Mouse (Mus musculus): ENCODE results near the gene Rasl12. TPM values are rescaled to one million over a fixed set of nuclear protein-coding genes. Genes with fewer than 3 reads are reported as not detected.

The Rasl12 gene
- 1.7 and 2.4 TPM in 2 replicates for polyA plus RNA-seq (2015; fragmentation: Nextera tagmentation; extraction: Ambion mirVana)

DNA sequence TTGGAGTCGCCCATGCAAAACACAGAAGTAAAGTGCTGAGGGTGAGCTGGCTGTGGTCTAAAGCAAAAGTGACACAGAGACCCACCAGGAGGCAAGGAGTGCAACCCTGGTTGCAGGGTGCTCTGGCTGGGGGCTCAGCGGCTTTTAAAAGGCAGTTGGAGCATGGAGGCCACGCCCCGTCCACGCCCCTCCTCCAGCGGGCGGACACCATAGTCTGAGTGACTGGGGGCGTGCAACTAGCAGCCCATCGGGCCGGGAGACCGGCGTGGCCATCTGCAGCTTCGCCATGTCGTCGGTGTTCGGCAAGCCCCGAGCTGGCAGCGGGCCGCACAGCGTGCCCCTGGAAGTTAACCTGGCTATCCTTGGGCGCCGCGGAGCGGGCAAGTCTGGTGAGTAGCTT, at the start of gene Rasl12:
Gene Rasl12 (plus strand): TSS at position 228 of the 400 bp plus-strand sequence.

DNA sequence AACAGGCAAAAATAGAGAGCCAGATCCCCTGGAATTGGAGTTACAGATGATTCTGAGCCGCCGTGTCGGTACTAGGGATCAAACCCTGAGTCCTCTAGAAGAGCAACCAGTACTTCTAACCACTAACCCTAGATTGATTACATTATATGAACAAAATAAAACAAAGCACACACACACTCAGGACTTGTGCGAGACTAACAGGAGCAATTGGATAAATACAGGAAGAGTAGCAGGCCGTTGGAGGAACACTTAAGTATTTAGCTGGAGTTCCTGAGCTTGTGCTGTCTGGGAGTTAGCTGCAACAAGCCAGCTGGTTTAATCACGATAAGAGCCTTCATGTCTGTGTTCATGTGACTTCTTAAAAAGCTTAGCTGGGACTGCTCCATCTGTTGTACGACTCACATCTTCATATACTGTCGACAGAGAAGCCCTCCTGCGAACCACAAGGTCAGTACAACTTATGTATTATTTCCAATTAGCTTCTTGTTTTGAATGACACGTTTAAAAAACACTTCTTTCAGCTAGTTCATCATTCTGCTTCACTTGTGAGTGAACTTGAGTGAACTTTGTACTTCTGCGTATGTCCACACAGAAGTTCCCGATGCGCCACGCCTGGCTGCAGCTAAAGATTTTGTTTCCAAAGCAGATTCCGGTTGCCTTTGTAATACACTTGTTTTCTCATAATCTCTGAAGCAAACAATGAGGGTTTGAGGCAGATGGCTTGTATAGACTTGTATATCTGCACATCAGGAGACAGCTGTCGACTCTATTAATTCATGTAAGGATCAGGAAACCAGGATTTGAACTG, 37.5 kb upstream of the Rasl12 start, which contains the start of gene Ubap1l:
Gene Ubap1l (plus strand): TSS at position 401 of the 808 bp plus-strand sequence.

DNA sequence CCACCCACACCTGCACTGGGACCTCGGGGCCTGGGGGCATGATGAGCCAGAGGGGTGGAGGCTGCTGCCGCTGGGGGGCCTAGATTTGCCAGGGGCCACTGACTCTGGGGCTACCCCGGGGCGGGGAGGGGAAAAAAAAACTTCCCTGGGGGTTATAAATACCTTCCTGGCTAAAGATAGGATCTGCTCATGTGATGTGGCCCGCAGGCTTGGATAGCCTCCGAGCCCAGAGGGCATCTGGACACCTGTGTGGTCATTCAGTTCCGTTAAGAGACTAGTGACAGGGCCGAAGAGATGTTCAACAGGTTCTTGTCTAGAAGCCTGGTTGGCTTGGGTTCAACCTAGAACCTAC, 6.7 kb upstream of the Rasl12 start, which contains the start of gene Kbtbd13:
Gene Kbtbd13 (minus strand): TSS at position 40 of the 352 bp plus-strand sequence.

DNA sequence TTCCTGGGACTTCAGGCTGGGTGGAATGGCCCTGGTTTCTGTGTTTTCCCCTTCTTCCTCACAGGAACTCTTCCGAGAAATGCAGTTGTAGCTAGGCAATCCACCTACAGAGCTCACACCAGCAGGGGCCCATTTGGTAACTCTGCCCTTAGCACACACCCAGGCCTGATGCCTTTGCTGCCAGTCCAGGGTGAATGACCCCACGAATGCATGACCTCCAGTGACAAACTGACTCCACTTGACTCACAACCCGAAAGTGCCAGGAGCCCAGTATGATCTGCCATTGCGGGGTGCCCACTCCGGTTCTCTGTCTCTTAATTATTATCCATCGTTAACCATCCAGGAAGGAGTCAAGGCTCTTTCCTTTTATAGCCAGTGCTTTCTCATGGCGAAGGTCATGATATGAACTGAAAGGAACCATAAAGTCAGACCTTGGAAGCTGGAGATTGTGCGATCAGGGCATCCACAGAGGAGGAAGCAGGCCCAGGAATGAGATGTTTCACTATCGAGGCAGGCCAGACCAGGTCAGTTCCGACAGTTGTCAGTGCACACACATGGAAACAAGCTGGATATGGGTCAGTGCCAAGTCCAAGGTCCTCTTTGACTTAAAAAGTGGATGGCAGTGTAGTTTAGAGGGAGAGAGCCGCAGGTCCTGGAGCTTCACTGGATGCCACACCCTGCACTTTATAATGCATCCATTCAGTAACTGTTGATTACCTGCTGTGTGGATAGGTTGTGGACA, 24.6 kb downstream of the Rasl12 start, which contains the start of gene Slc51b:
Gene Slc51b (minus strand): TSS at position 196 of the 742 bp plus-strand sequence.

DNA sequence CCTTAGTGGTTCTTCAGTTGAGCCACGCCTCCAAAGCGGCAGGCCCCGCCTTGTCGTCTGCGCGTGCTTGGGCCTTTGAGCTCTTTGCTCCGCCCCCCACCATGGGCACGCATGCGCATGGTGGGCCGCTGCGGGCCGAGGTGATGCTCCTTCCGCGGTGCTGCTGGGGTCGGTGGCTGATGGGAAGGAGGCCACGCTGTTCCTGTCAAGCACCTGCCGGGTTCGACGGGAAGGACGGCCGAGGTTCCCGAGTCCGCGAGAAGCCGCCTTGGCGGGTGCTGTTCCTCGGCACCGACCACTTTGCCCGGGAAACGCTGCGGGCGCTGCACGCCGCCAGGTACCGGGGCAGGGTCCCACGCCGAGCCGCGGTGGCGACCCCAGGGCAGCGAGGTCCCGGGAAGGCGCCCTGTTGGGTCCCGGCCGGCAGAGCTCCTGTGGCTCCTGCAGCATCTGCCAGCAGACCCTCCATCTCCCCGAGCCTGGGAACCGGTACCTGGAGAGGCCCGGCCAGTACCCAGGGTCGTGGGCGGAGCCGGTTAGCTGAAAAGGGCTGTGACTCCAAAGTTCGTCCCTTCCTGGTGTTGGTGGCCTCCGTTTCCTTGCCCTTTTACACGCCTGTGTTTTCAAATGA, 37.5 kb downstream of the Rasl12 start, which contains the start of gene Mtfmt:
Gene Mtfmt (plus strand): TSS at position 112 of the 631 bp plus-strand sequence.

DNA sequence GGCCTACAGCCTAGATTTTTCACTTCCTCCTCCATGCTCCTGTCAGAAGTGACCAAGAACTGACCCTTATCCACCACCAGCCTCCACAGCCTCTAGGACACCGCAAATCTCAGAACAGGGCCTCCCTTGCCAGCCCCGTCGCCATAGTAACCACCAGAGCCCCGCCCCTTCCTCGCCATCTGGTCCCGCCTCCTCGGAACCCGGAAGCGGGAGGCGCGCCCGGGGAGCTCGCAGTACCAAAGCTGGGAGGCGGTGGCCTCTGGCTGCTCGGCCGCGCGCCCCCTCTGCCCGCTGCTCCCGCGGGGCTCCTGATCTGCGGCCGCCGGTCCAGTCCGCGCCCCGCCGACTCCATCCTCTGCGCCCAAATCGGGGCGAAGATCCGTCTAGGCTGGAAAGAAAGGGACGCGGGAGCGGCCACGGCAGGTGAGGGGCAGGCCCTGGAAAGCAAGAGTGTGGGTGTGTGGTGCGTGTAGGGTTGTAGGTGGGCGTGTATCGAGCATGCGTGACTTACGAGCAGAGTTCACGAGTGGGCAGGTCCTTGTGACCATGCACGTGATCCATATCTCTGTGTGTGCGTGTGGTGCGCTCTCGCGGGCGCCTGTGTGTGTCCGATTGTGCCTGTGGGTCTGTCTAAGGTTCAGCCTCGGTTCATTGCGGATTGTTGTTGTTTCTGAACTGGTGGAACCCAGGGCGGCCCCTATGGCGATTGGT, 62.6 kb downstream of the Rasl12 start, which contains the start of gene Spg21:
Gene Spg21 (plus strand): TSS at position 216 of the 711 bp plus-strand sequence.

Other genes with a start within 250 kb of the Rasl12 start
- 8.9 and 10.6 TPM in 2 replicates for gene Parp16, start 203.2 kb upstream of the Rasl12 start, polyA plus RNA-seq (2015; fragmentation: Nextera tagmentation; extraction: Ambion mirVana)
- 0.32 and 0.90 TPM in 2 replicates for gene Cilp, start 133.3 kb upstream of the Rasl12 start, polyA plus RNA-seq (2015; fragmentation: Nextera tagmentation; extraction: Ambion mirVana)
- 29.9 and 31.9 TPM in 2 replicates for gene Clpx, start 104.2 kb upstream of the Rasl12 start, polyA plus RNA-seq (2015; fragmentation: Nextera tagmentation; extraction: Ambion mirVana)
- 7.1 and 8.2 TPM in 2 replicates for gene Pdcd7, start 52.4 kb upstream of the Rasl12 start, polyA plus RNA-seq (2015; fragmentation: Nextera tagmentation; extraction: Ambion mirVana)
- gene Ubap1l, start 37.5 kb upstream of the Rasl12 start, polyA plus RNA-seq (2015; fragmentation: Nextera tagmentation; extraction: Ambion mirVana), result 0.28 and 0.30 TPM in 2 replicates
- gene Kbtbd13, start 6.9 kb upstream of the Rasl12 start, polyA plus RNA-seq (2015; fragmentation: Nextera tagmentation; extraction: Ambion mirVana), result 0.12 and 0.17 TPM in 2 replicates
- gene Slc51b, start 24.4 kb downstream of the Rasl12 start, polyA plus RNA-seq (2015; fragmentation: Nextera tagmentation; extraction: Ambion mirVana), result not detected in 2 replicates
- 8.6 and 11.7 TPM in 2 replicates for gene Mtfmt, start 37.3 kb downstream of the Rasl12 start, polyA plus RNA-seq (2015; fragmentation: Nextera tagmentation; extraction: Ambion mirVana)
- gene Spg21, start 62.4 kb downstream of the Rasl12 start, polyA plus RNA-seq (2015; fragmentation: Nextera tagmentation; extraction: Ambion mirVana), result 30.6 and 47.7 TPM in 2 replicates
- gene Ankdd1a, start 121.7 kb downstream of the Rasl12 start, polyA plus RNA-seq (2015; fragmentation: Nextera tagmentation; extraction: Ambion mirVana), result 0.19 TPM in 1 of 2 replicates, not detected in the other
- gene Plekho2, start 181.5 kb downstream of the Rasl12 start, polyA plus RNA-seq (2015; fragmentation: Nextera tagmentation; extraction: Ambion mirVana), result 29.4 and 30.1 TPM in 2 replicates
- gene Pif1, start 188.7 kb downstream of the Rasl12 start, polyA plus RNA-seq (2015; fragmentation: Nextera tagmentation; extraction: Ambion mirVana), result 9.3 and 11.3 TPM in 2 replicates
- gene Rbpms2, start 231.1 kb downstream of the Rasl12 start, polyA plus RNA-seq (2015; fragmentation: Nextera tagmentation; extraction: Ambion mirVana), result 5.5 and 7.6 TPM in 2 replicates

Measured in spleen, postnatal 0 days (tissue).